Mouse (Mus musculus) forebrain, embryonic 10.5 days (tissue): ENCODE measurements around the gene Ngdn. TPM values are rescaled to one million over a fixed set of nuclear protein-coding genes. Genes with fewer than 3 reads are reported as not detected.
A peak's percentile ranks its signal among the peaks of the same experiment; 100 is the strongest.

Experiments
- DNase-seq: peaks from one replicate; pipeline ENCODE4 v3.0.0-alpha.2; 2017; ENCODE audit warnings: low spot score; ENCODE audit errors: extremely low spot score
- H3K27ac ChIP-seq: fragments of 300-500 bp; sonication (generic); 2 replicates; pipeline ENCODE4 v1.5.1; 2016; ENCODE audit warnings: mild to moderate bottlenecking
- H3K27me3 ChIP-seq: fragments of 300-500 bp; sonication (generic); 2 replicates; pipeline ENCODE4 v1.6.1; 2016; ENCODE audit warnings: mild to moderate bottlenecking; ENCODE audit not compliant: poor library complexity, severe bottlenecking
- H3K36me3 ChIP-seq: fragments of 300-500 bp; sonication (generic); replicated peaks from 2 replicates; pipeline ENCODE4 v1.6.1; 2016; ENCODE audit warnings: mild to moderate bottlenecking, moderate library complexity
- H3K4me1 ChIP-seq: fragments of 300-500 bp; sonication (generic); 2 replicates; pipeline ENCODE4 v1.6.1; 2016
- H3K4me3 ChIP-seq: fragments of 300-500 bp; sonication (generic); 2 replicates; pipeline ENCODE4 v1.5.1; 2016; ENCODE audit warnings: mild to moderate bottlenecking, moderate library complexity
- H3K9me3 ChIP-seq: fragments of 300-500 bp; sonication (generic); 2 replicates; pipeline ENCODE4 v1.6.1; 2016; ENCODE audit warnings: mild to moderate bottlenecking, moderate library complexity
- WGBS: fragments of 180-500 bp; shearing (Covaris S2); methylation state at CpG from one replicate; pipeline ENCODE4 v1.1.7; 2016; 5-methylcytosine and 5-hydroxymethylcytosine counted together
- microRNA counts: library from miRNA; unstranded; fragments of <30 nt; microRNA quantifications from one replicate; lab custom pipeline; 2017
- microRNA-seq: library from miRNA; unstranded; fragments of <30 nt; microRNA quantifications from one replicate; pipeline ENCODE4, GENCODE M21; 2017
- polyA plus RNA-seq: library from polyadenylated mRNA; unstranded; fragments of >200 nt; fragmentation: Nextera tagmentation; extraction: Ambion mirVana; gene quantifications from 2 replicates; pipeline ENCODE4 v1.2.1, GENCODE M21; 2016

Gene Ngdn
- polyA plus RNA-seq, 1 experiment from 2014 or later = 102 TPM

GRCm38 (mm10) chr14:55071756-55072155 is 56.5 kb downstream of the Ngdn start:
- H3K4me1 ChIP-seq = peaks cover 25% of the 10 kb centered on the region
- peaks cover 48% of the 10 kb centered on the region for H3K27me3 ChIP-seq
- DNase-seq = no peak
- WGBS = 25% methylated on average over 19 of the region's 19 CpGs
- H3K36me3 ChIP-seq = peaks cover 79% of the 10 kb centered on the region
- no peak overlapping the region; the same call in 1 of the 2 replicates for H3K4me3 ChIP-seq
- peak overlapping the region; percentile 22; the same call in 1 of the 2 replicates for H3K27ac ChIP-seq
- H3K9me3 ChIP-seq = no peaks in the 10 kb centered on the region

MicroRNAs within 50 kb of the gene (microRNA counts, 519-probe panel; counts per million panel counts)
- 341 counts per million, percentile 65 among the panel's probes with 10 or more counts for microRNA mmu-miR-208b (lab: Ali Mortazavi, UCI)

Small RNA genes within 50 kb of the gene (microRNA-seq; reads per million reads assigned to microRNA genes)
- gene Mir208b = 29.0 reads per million, percentile 35 among the genes with 10 or more reads in this experiment

Other genes with a start within 250 kb of the Ngdn start
- 1.0 and 2.3 TPM in 2 replicates for gene Slc7a8, start 233.5 kb upstream of the Ngdn start, polyA plus RNA-seq
- not detected in 2 replicates for gene Rnf212b, start 201.3 kb upstream of the Ngdn start, polyA plus RNA-seq
- gene Homez, start 144.5 kb upstream of the Ngdn start, polyA plus RNA-seq = 24.0 and 29.5 TPM in 2 replicates
- gene Ppp1r3e, start 137.9 kb upstream of the Ngdn start, polyA plus RNA-seq = 0.96 and 1.0 TPM in 2 replicates
- gene Bcl2l2, start 132.1 kb upstream of the Ngdn start, polyA plus RNA-seq = 2.2 and 2.5 TPM in 2 replicates
- not detected in 2 replicates for gene Gm20521, start 132.0 kb upstream of the Ngdn start, polyA plus RNA-seq
- 168 and 174 TPM in 2 replicates for gene Pabpn1, start 123.0 kb upstream of the Ngdn start, polyA plus RNA-seq
- 38.8 and 40.0 TPM in 2 replicates for gene Slc22a17, start 102.3 kb upstream of the Ngdn start, polyA plus RNA-seq
- 38.3 and 39.0 TPM in 2 replicates for gene Efs, start 89.3 kb upstream of the Ngdn start, polyA plus RNA-seq
- not detected in 2 replicates for gene Il25, start 82.8 kb upstream of the Ngdn start, polyA plus RNA-seq
- gene Cmtm5, start 79.2 kb upstream of the Ngdn start, polyA plus RNA-seq = 0.26 and 0.81 TPM in 2 replicates
- gene Myh6, start 48.5 kb upstream of the Ngdn start, polyA plus RNA-seq = 0.38 and 0.41 TPM in 2 replicates
- gene Gm17428, start 38.5 kb upstream of the Ngdn start, polyA plus RNA-seq = not detected in 2 replicates
- 0.63 and 0.72 TPM in 2 replicates for gene Myh7, start 20.8 kb upstream of the Ngdn start, polyA plus RNA-seq
- 8.1 and 9.2 TPM in 2 replicates for gene Zfhx2, start 76.9 kb downstream of the Ngdn start, polyA plus RNA-seq
- 30.5 and 31.4 TPM in 2 replicates for gene Thtpa, start 79.3 kb downstream of the Ngdn start, polyA plus RNA-seq
- gene Ap1g2, start 91.1 kb downstream of the Ngdn start, polyA plus RNA-seq = 16.4 and 18.5 TPM in 2 replicates
- gene Jph4, start 101.5 kb downstream of the Ngdn start, polyA plus RNA-seq = 0.31 and 0.56 TPM in 2 replicates
- gene Dhrs2, start 206.6 kb downstream of the Ngdn start, polyA plus RNA-seq = not detected in 2 replicates